Mouse (Mus musculus) heart, embryonic 11.5 days (tissue): ENCODE data around the gene Phtf1. TPM values are rescaled to one million over a fixed set of nuclear protein-coding genes. Genes with fewer than 3 reads are reported as not detected.
A peak's percentile ranks its signal among the peaks of the same experiment; 100 is the strongest.

Experiments
- ATAC-seq: fragments of 200-750 bp; cut with Nextera tagmentation; replicated peaks from 2 replicates; pipeline ENCODE4 v1.8.0; 2017; ENCODE audit warnings: moderate library complexity; ENCODE audit not compliant: insufficient number of reproducible peaks, low FRiP score, low TSS enrichment
- H3K27ac ChIP-seq: fragments of 300-500 bp; sonication (generic); 2 replicates; pipeline ENCODE4 v1.5.1; 2014; ENCODE audit warnings: mild to moderate bottlenecking, low read depth, low read length
- H3K27me3 ChIP-seq: fragments of 300-500 bp; sonication (generic); 2 replicates; pipeline ENCODE4 v1.6.1; 2014; ENCODE audit warnings: mild to moderate bottlenecking, low read length, mixed read lengths; ENCODE audit not compliant: control insufficient read depth, insufficient read depth
- H3K36me3 ChIP-seq: fragments of 300-500 bp; sonication (generic); 2 replicates; pipeline ENCODE4 v1.6.1; 2014; ENCODE audit warnings: mild to moderate bottlenecking, low read length, moderate library complexity, mixed read lengths; ENCODE audit not compliant: control insufficient read depth, insufficient read depth
- H3K4me1 ChIP-seq: fragments of 300-500 bp; sonication (generic); 2 replicates; pipeline ENCODE4 v1.6.1; 2014; ENCODE audit warnings: low read length; ENCODE audit not compliant: control insufficient read depth, insufficient read depth
- H3K4me2 ChIP-seq: fragments of 300-500 bp; sonication (generic); 2 replicates; pipeline ENCODE4 v1.6.1; 2014; ENCODE audit warnings: mild to moderate bottlenecking, moderate library complexity
- H3K4me3 ChIP-seq: fragments of 300-500 bp; sonication (generic); 2 replicates; pipeline ENCODE4 v1.5.1; 2014; ENCODE audit warnings: low read depth, low read length
- H3K9ac ChIP-seq: fragments of 300-500 bp; sonication (generic); 2 replicates; pipeline ENCODE4 v1.6.1; 2014; ENCODE audit warnings: mild to moderate bottlenecking, low read depth, low read length, moderate library complexity
- H3K9me3 ChIP-seq: fragments of 300-500 bp; sonication (generic); replicated peaks from 2 replicates; pipeline ENCODE4 v1.6.1; 2016; ENCODE audit warnings: low read length; ENCODE audit not compliant: control insufficient read depth
- WGBS: fragments of 180-500 bp; shearing (Covaris S2); extraction: QIAGEN DNeasy Blood & Tissue Kit; methylation state at CpG from one replicate; pipeline ENCODE4 v1.1.7; 2014; ENCODE audit not compliant: insufficient replicate concordance; 5-methylcytosine and 5-hydroxymethylcytosine counted together
- polyA plus RNA-seq: library from polyadenylated mRNA; unstranded; fragments of >200 nt; fragmentation: Nextera tagmentation; extraction: Ambion mirVana; gene quantifications from 2 replicates; pipeline ENCODE4 v1.2.1, GENCODE M21; 2014

Gene Phtf1
- polyA plus RNA-seq: 18.7 and 18.9 TPM in 2 replicates

- H3K4me1 ChIP-seq: 0 out of 2 replicates have a peak, but pooled peaks cover 10% of the 10 kb centered on the region
These were observed at the start of gene Phtf1 for GRCm38 (mm10) chr3:103967861-103968691. Gene Phtf1 (plus strand): TSS chr3:103968110.

GRCm38 (mm10) chr3:103920094-103920493 is 47.8 kb upstream of the Phtf1 start:
- no peaks in the 10 kb centered on the region for H3K9me3 ChIP-seq
- no peak overlapping the region for H3K27ac ChIP-seq
- ATAC-seq: no peak
- no peak overlapping the region for H3K4me2 ChIP-seq
- WGBS: 83% methylated on average over 1 of the region's 1 CpGs
- no peaks in the 10 kb centered on the region for H3K27me3 ChIP-seq
- H3K36me3 ChIP-seq: no peaks in the 10 kb centered on the region
- H3K4me3 ChIP-seq: no peak overlapping the region
- H3K9ac ChIP-seq: no peak overlapping the region
- peaks cover 9% of the 10 kb centered on the region for H3K4me1 ChIP-seq

More at GRCm38 (mm10) chr3:103967861-103968691, at the start of gene Phtf1:
- ATAC-seq: peak; percentile 96
- Histone ChIP-seq H3K4me2 (peak within 1 kb of the TSS; percentile 86), H3K9ac (peak within 1 kb of the TSS; percentile 86), H3K9me3 (no peaks in the 10 kb centered on the region), H3K4me3 (peak within 1 kb of the TSS; percentile 91), H3K27ac (peak within 1 kb of the TSS; percentile 96), H3K27me3 (no peaks in the 10 kb centered on the region), H3K36me3 (no peaks in the 10 kb centered on the region)
- under 1% methylated on average over 70 of the region's 70 CpGs for WGBS

- H3K27ac ChIP-seq: no peak overlapping the region
- no peaks in the 10 kb centered on the region for H3K27me3 ChIP-seq
- WGBS: 61% methylated on average over 3 of the region's 3 CpGs
- no peak overlapping the region for H3K4me3 ChIP-seq
- H3K4me2 ChIP-seq: no peak overlapping the region
- no peaks in the 10 kb centered on the region for H3K9me3 ChIP-seq
- H3K9ac ChIP-seq: no peak overlapping the region
- no peak for ATAC-seq
- H3K36me3 ChIP-seq: no peaks in the 10 kb centered on the region; the same call in 1 of the 2 replicates
- H3K4me1 ChIP-seq: no peaks in the 10 kb centered on the region; the same call in 1 of the 2 replicates
These were observed 42.6 kb upstream of the Phtf1 start for GRCm38 (mm10) chr3:103925302-103925701.

- no peaks in the 10 kb centered on the region for H3K4me1 ChIP-seq
- no peak overlapping the region for H3K27ac ChIP-seq
- no peaks in the 10 kb centered on the region for H3K27me3 ChIP-seq
- no peak overlapping the region for H3K4me3 ChIP-seq
- H3K9me3 ChIP-seq: no peaks in the 10 kb centered on the region
- no peak for ATAC-seq
- 69% methylated on average over 6 of the region's 6 CpGs for WGBS
- H3K9ac ChIP-seq: no peak overlapping the region
- H3K4me2 ChIP-seq: no peak overlapping the region
- H3K36me3 ChIP-seq: peaks cover 2% of the 10 kb centered on the region; the same call in 1 of the 2 replicates
These were observed 40.4 kb upstream of the Phtf1 start for GRCm38 (mm10) chr3:103927511-103927910.

GRCm38 (mm10) chr3:103944794-103945562 is 22.9 kb upstream of the Phtf1 start:
- 92% methylated on average over 1 of the region's 1 CpGs for WGBS
- no peak for ATAC-seq

GRCm38 (mm10) chr3:103948666-103949065 is 19.2 kb upstream of the Phtf1 start:
- no peaks in the 10 kb centered on the region for H3K4me1 ChIP-seq
- 85% methylated on average over 7 of the region's 7 CpGs for whole genome bisulfite sequencing
- no peak overlapping the region for H3K9ac ChIP-seq
- no peaks in the 10 kb centered on the region for H3K27me3 ChIP-seq
- no peak overlapping the region for H3K4me2 ChIP-seq
- no peaks in the 10 kb centered on the region for H3K9me3 ChIP-seq
- no peak for ATAC-seq
- H3K27ac ChIP-seq: no peak overlapping the region
- H3K36me3 ChIP-seq: no peaks in the 10 kb centered on the region
- H3K4me3 ChIP-seq: no peak overlapping the region

More at GRCm38 (mm10) chr3:103944794-103945562, 22.9 kb upstream of the Phtf1 start:
- H3K4me2 ChIP-seq: no peak overlapping the region
- H3K9me3 ChIP-seq: no peaks in the 10 kb centered on the region
- H3K9ac ChIP-seq: no peak overlapping the region
- H3K27ac ChIP-seq: no peak overlapping the region
- no peak overlapping the region for H3K4me3 ChIP-seq
- no peaks in the 10 kb centered on the region for H3K4me1 ChIP-seq
- no peaks in the 10 kb centered on the region for H3K27me3 ChIP-seq
- no peaks in the 10 kb centered on the region for H3K36me3 ChIP-seq

DNA sequence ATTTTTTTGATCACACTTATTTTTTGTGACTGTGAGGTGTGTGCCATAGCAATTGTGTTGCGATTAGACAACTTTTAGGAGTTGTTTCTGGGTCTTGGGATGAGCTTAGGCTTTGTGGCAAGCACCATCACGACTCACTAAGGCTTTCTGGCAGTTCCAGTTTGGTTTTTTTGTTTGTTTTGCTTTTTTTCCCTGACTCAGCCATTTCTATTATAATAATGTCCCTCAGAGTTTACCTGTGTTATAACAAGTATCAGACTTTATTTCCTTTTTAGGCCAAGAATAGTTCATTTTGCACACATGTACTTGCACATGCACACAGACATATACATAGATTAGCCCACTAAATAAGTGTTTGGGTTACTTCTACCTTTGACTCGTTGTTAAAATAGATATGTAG is 7.3 kb upstream of the Phtf1 start:
- H3K27ac ChIP-seq: no peak overlapping the region
- WGBS: 84% methylated on average over 3 of the region's 3 CpGs
- no peaks in the 10 kb centered on the region for H3K36me3 ChIP-seq

GRCm38 (mm10) chr3:103967231-103967630 is 679 bp upstream of the Phtf1 start:
- H3K9ac ChIP-seq: peak overlapping the region; percentile 86
- H3K4me3 ChIP-seq: peak overlapping the region; percentile 91
- WGBS: 34% methylated on average over 2 of the region's 2 CpGs
- H3K27me3 ChIP-seq: no peaks in the 10 kb centered on the region
- H3K4me1 ChIP-seq: 0 out of 2 replicates have a peak, but pooled peaks cover 10% of the 10 kb centered on the region
- H3K27ac ChIP-seq: peak overlapping the region; percentile 96
- H3K36me3 ChIP-seq: no peaks in the 10 kb centered on the region
- no peak for ATAC-seq
- no peaks in the 10 kb centered on the region for H3K9me3 ChIP-seq
- peak overlapping the region; percentile 86 for H3K4me2 ChIP-seq

More for the DNA sequence above, 7.3 kb upstream of the Phtf1 start:
- Histone ChIP-seq H3K9me3 (no peaks in the 10 kb centered on the region), H3K9ac (no peak overlapping the region), H3K4me2 (no peak overlapping the region), H3K27me3 (no peaks in the 10 kb centered on the region), H3K4me3 (no peak overlapping the region), H3K4me1 (no peaks in the 10 kb centered on the region)
- no peak for ATAC-seq
